Mouse (Mus musculus) cerebellum, postnatal 14 days (tissue): ENCODE measurements around the gene Sipa1l3.

ENCODE experiments used
- DNase-seq, 2 experiments: peaks; one replicate each; pipeline ENCODE4 v3.0.0; 2021; ENCODE audit warnings: mixed read lengths in 2 of 2

Gene Sipa1l3

GRCm38 (mm10) chr7:29276715-29277114 is 241.7 kb downstream of the Sipa1l3 start:
- no peak for DNase-seq

GRCm38 (mm10) chr7:29271687-29272465 is 246.6 kb downstream of the Sipa1l3 start:
- DNase-seq = no peak

- no peak for DNase-seq
These were observed 248.0 kb downstream of the Sipa1l3 start for GRCm38 (mm10) chr7:29270445-29270844.
